Mouse (Mus musculus) liver, adult 2 months (tissue): ENCODE measurements around the gene Tbr1. TPM values are rescaled to one million over a fixed set of nuclear protein-coding genes. Genes with fewer than 3 reads are reported as not detected.
A peak's percentile ranks its signal among the peaks of the same experiment; 100 is the strongest.

Experiments
- DNase-seq: peaks from one replicate; pipeline ENCODE4 v3.0.0-alpha.2; 2011; ENCODE audit warnings: low read depth, low spot score; ENCODE audit errors: extremely low read depth
- H3K27ac ChIP-seq: fragments of 200-500 bp; replicated peaks from 2 replicates; pipeline ENCODE4 v1.5.1; 2012; ENCODE audit warnings: low read depth, mild to moderate bottlenecking, control low read depth, inconsistent platforms, low read length; ENCODE audit not compliant: insufficient read depth
- H3K27me3 ChIP-seq: fragments of 200-500 bp; 2 replicates; pipeline ENCODE4 v1.6.1; 2012; ENCODE audit warnings: mild to moderate bottlenecking, moderate library complexity, low read length, inconsistent platforms; ENCODE audit not compliant: control insufficient read depth, insufficient read depth
- H3K36me3 ChIP-seq: fragments of 200-500 bp; 2 replicates; pipeline ENCODE4 v1.6.1; 2012; ENCODE audit warnings: low read length, inconsistent platforms; ENCODE audit not compliant: control insufficient read depth, insufficient read depth
- H3K4me1 ChIP-seq: fragments of 200-500 bp; 2 replicates; pipeline ENCODE4 v1.6.1; 2011; ENCODE audit warnings: low read length; ENCODE audit not compliant: control insufficient read depth, insufficient read depth
- H3K4me3 ChIP-seq: fragments of 200-500 bp; 2 replicates; pipeline ENCODE4 v1.5.1; 2011; ENCODE audit warnings: low read depth, mild to moderate bottlenecking, control low read depth, low read length, moderate library complexity; ENCODE audit not compliant: insufficient read depth
- H3K79me2 ChIP-seq: fragments of 200-500 bp; 2 replicates; pipeline ENCODE4 v1.6.1; 2012; ENCODE audit warnings: inconsistent platforms, mild to moderate bottlenecking, low read length, moderate library complexity; ENCODE audit not compliant: control insufficient read depth, insufficient read depth
- H3K9ac ChIP-seq: fragments of 200-500 bp; 2 replicates; pipeline ENCODE4 v1.6.1; 2012; ENCODE audit warnings: low read depth, mild to moderate bottlenecking, control low read depth, inconsistent platforms, low read length
- CTCF ChIP-seq: fragments of 200-500 bp; IDR thresholded peaks from 2 replicates; pipeline ENCODE4 v1.5.1; 2011; ENCODE audit warnings: low read depth, low read length, control low read depth
- POLR2A ChIP-seq: fragments of 200-500 bp; IDR thresholded peaks from 2 replicates; pipeline ENCODE4 v1.6.1; 2011; ENCODE audit warnings: low read length, control low read depth; ENCODE audit not compliant: insufficient read depth; ENCODE audit errors: extremely low read depth
- WGBS: fragments of 180-500 bp; shearing (Covaris S2); methylation state at CpG from one replicate; pipeline ENCODE4 v1.1.7; 2018; 5-methylcytosine and 5-hydroxymethylcytosine counted together
- polyA plus RNA-seq: library from polyadenylated mRNA; depleted of rRNA; stranded (reverse); fragments of >200 nt; gene quantifications from 2 replicates; pipeline ENCODE4 v1.2.3, GENCODE M21; 2012
- total RNA-seq: library from RNA; depleted of rRNA; stranded (reverse); fragments of >200 nt; gene quantifications from 2 replicates; pipeline ENCODE4 v1.2.3, GENCODE M21; 2014

The Tbr1 gene
- total and polyA plus RNA-seq, 2 experiments, result not detected

DNA sequence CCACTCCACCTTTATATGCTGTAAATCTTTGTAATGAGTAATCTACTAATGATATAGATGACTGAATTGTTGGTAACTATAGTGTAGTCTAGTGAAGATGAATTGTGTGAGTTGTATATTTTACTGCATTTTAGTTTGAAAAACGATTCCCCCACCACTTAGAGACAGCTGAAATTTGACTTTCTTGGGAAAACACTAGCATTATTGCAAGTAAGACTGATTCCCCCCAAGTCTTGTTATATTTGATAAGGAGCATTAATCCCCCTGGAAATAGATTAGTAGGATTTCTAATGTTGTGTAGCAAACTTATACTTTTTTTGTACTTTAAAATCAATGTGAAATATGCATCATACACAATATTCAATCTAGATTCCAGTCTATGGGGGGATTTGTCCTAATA, 10.8 kb downstream of the Tbr1 start:
- DNase-seq, result no peak
- TF ChIP-seq POLR2A (no peak), CTCF (no peak)
- WGBS, result 20% methylated on average over 1 of the region's 1 CpGs

DNA sequence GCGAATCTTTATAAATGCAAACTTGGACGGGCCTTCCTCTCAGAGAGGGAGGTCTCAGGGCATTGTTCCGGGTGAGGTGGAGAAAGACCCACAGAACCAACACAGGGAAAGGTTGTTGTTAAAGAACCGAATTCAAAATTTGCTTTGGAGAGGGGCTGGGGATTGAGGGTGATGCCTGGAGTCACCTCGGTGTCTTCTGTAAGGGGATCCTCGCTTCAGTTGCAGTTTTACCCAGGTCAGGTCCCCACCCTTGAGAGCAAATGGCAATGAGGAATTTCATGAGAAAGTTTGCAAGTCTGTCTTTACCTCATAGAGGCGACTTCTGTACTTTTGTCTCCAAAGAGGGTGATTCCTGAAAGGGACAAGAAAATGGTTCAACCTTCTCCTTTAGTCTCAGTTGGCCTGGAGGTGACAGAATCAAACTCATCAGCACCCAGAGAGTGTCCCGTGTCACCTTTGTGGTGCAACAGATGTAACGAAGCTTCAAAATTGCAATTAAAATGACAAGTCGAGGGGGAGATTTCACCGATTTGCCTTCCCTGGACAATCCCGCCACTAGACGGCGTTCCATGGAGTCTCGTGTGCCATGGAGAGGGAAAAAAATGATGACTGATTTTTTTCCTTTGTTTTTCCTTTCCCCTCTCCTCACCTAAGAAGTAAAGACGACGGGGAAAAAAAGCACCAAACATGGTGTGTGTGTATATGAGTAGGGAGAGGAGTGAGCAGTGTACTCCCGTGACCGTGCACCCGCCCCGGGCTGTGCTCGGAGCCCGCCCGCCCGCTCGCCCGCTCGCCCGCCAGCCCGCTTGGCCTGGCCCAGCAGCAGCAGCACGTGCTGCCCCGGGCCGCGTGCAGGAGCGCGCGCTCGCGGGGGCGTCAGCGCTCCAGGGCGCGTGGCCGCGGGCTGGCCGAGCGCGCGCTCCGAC, 12.1 kb downstream of the Tbr1 start:
- 7% methylated on average over 42 of the region's 50 CpGs for WGBS
- TF ChIP-seq POLR2A, result no peak
- TF ChIP-seq CTCF, result peak; percentile 34; the same call in 1 of the 2 replicates
- H3K9ac ChIP-seq, result no peak overlapping the region

More for the DNA sequence above, 10.8 kb downstream of the Tbr1 start:
- Histone ChIP-seq H3K4me1 (no peaks in the 10 kb centered on the region; the same call in 1 of the 2 replicates), H3K4me3 (no peak overlapping the region), H3K36me3 (no peaks in the 10 kb centered on the region), H3K79me2 (no peaks in the 10 kb centered on the region), H3K9ac (no peak overlapping the region), H3K27ac (no peak overlapping the region), H3K27me3 (peaks cover 40% of the 10 kb centered on the region)

DNA sequence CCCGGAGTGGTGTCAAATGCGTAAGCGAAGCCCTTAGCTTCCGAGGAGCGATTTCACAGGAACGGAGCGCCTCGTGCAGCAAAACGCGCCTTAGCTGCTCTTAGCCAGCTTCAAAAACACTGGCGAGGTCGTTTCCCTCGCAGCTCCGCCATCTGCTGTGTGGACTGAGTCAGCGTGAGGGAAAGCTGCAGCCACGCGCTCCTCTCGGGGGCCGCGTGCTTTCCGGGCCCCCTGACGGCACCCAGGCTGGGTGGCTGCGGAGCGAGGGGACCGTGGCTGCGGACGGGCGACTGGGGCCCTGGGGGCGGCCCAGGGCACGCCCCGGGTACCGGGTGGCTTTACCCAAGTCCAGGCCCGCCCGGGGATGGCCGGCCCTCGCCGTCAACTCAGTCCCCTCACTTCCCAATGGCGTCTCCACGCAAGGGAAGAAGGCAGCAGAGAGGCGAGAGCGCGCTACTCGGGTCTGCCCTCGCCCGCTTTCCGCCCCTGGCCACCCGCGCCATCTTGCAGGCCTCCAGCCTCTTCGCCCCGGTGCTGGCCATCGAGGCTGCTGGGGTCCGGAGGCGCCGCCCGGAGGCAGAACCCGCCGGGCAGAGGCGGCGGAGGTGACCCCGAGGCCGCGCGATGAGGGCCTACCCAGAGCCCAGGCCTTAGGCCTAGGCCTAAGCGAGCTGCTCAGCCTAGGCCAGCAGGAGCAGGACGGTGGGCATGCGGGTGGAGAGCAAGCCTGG, 13.0 kb downstream of the Tbr1 start:
- peaks cover 35% of the 10 kb centered on the region for H3K27me3 ChIP-seq
- H3K9ac ChIP-seq, result no peak overlapping the region
- 12% methylated on average over 65 of the region's 66 CpGs for WGBS
- TF ChIP-seq POLR2A, result no peak
- TF ChIP-seq CTCF, result no peak
- no peak for DNase-seq
- no peaks in the 10 kb centered on the region; the same call in 1 of the 2 replicates for H3K4me1 ChIP-seq
- H3K4me3 ChIP-seq, result no peak overlapping the region
- H3K36me3 ChIP-seq, result no peaks in the 10 kb centered on the region
- no peak overlapping the region for H3K27ac ChIP-seq
- no peaks in the 10 kb centered on the region for H3K79me2 ChIP-seq

More for the DNA sequence above, 12.1 kb downstream of the Tbr1 start:
- Histone ChIP-seq H3K36me3 (no peaks in the 10 kb centered on the region), H3K4me3 (peak overlapping the region; percentile 21; the same call in 1 of the 2 replicates), H3K27ac (no peak overlapping the region), H3K4me1 (no peaks in the 10 kb centered on the region; the same call in 1 of the 2 replicates), H3K27me3 (peaks cover 37% of the 10 kb centered on the region), H3K79me2 (no peaks in the 10 kb centered on the region)
- DNase-seq, result no peak

DNA sequence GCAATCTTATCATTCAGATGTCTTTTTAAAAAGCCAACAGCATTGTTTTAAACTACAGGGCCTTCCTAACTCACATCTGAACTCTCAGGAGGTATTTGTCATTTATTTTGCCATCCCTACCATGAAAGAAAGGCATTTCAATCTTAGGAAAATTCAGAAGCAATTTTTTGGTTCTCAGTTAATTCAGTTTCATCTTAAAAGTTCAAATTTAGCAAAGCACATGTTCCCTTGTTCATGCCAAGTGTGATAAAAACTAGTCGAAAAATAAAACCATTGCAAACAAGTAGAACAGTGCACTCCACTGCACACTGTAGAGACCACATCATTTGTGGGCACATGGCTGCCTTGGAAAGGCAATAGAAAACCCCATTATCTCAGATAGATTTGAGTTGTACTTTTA, 15.5 kb downstream of the Tbr1 start:
- H3K79me2 ChIP-seq, result no peaks in the 10 kb centered on the region
- H3K4me1 ChIP-seq, result no peaks in the 10 kb centered on the region
- no peak overlapping the region for H3K4me3 ChIP-seq
- TF ChIP-seq POLR2A (no peak), CTCF (no peak)
- H3K27ac ChIP-seq, result no peak overlapping the region
- WGBS, result 69% methylated on average over 1 of the region's 1 CpGs
- H3K27me3 ChIP-seq, result peaks cover 16% of the 10 kb centered on the region
- no peak for DNase-seq
- no peak overlapping the region for H3K9ac ChIP-seq
- H3K36me3 ChIP-seq, result no peaks in the 10 kb centered on the region

DNA sequence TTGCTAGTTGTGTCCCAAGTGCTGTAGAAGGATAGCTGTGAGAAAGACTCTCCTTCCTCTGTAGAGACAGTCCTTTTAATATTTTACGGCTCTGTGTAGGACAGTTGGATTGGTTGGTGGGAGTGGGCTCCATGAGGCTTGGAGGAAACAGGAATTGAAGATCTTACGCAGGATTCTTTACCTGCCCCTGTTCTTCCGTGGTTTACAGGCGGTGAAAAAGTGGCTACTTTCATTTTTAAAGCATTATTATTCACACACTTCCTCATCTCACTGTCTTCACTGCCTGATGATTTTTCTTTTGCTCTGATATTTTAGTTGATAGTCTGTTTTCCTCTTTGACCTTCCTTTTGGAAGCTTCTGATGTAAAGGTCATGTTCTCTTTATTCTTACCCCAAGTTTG, 17.5 kb downstream of the Tbr1 start:
- no peak overlapping the region for H3K4me3 ChIP-seq
- H3K79me2 ChIP-seq, result no peaks in the 10 kb centered on the region
- H3K36me3 ChIP-seq, result no peaks in the 10 kb centered on the region
- no peak overlapping the region for H3K9ac ChIP-seq
- H3K27me3 ChIP-seq, result peaks cover 11% of the 10 kb centered on the region
- TF ChIP-seq POLR2A (no peak), CTCF (no peak)
- DNase-seq, result no peak
- no peak overlapping the region for H3K27ac ChIP-seq
- no peaks in the 10 kb centered on the region for H3K4me1 ChIP-seq
- WGBS, result 70% methylated on average over 4 of the region's 4 CpGs
